16 mouse cellular contexts compared by ENCODE assay signal in genomic region chr5:58825970-58826369, GRCm38 (mm10).
A peak's percentile ranks its signal among the peaks of the same experiment; 100 is the strongest.
DNase-seq lines count a peak whose midpoint lies in the region; ATAC-seq and TF ChIP-seq lines count a peak whose summit lies in the region.
"Had no signal": no experiment of that assay in that cellular context is flagged by ENCODE, and none has a peak within 500 bp of the region (broad histone marks: within the 10 kb centered on the region; RNA-seq: fewer than 3 reads in every experiment).

No protein-coding gene starts in this region.

- TF ChIP-seq EP300 in heart, postnatal 0 days (IDR thresholded peaks at IDR 0.05; ENCODE audit: low read depth): no peak
- TF ChIP-seq EP300 in lung, postnatal 0 days (IDR thresholded peaks at IDR 0.05): no peak

- no peaks in the 10 kb centered on the region for H3K4me1 ChIP-seq in heart, postnatal 0 days (ENCODE audit: control insufficient read depth, insufficient read depth)
- no peaks in the 10 kb centered on the region for H3K4me1 ChIP-seq in heart, embryonic 10.5 days
- no peaks in the 10 kb centered on the region for H3K4me1 ChIP-seq in lung, postnatal 0 days (ENCODE audit: insufficient read depth, low read depth, low read length)
- H3K4me1 ChIP-seq: embryonic facial prominence, embryonic 12.5 days; forebrain, embryonic 13.5 days; limb, embryonic 15.5 days had no signal

- H3K4me3 ChIP-seq in heart, postnatal 0 days (ENCODE audit: low read depth, low read length): no peak overlapping the region
- H3K4me3 ChIP-seq in heart, embryonic 10.5 days: no peak overlapping the region
- no peak overlapping the region for H3K4me3 ChIP-seq in lung, postnatal 0 days (ENCODE audit: low read depth, low read length)
- H3K4me3 ChIP-seq: embryonic facial prominence, embryonic 12.5 days; forebrain, embryonic 13.5 days; limb, embryonic 15.5 days had no signal

- no peak overlapping the region for H3K27ac ChIP-seq in heart, postnatal 0 days (ENCODE audit: low read depth)
- H3K27ac ChIP-seq in heart, embryonic 10.5 days: no peak overlapping the region
- H3K27ac ChIP-seq in lung, postnatal 0 days (ENCODE audit: low read length): no peak overlapping the region
- H3K27ac ChIP-seq: embryonic facial prominence, embryonic 12.5 days; forebrain, embryonic 13.5 days; limb, embryonic 15.5 days had no signal

- 44% methylated on average over 3 of the region's 3 CpGs for WGBS in heart, postnatal 0 days
- 53% methylated on average over 3 of the region's 3 CpGs for WGBS in heart, embryonic 10.5 days
- 42% methylated on average over 3 of the region's 3 CpGs for WGBS in lung, postnatal 0 days

- H3K9ac ChIP-seq in heart, postnatal 0 days (replicated peaks; ENCODE audit: low read depth, low read length): no peak overlapping the region
- no peak overlapping the region for H3K9ac ChIP-seq in lung, postnatal 0 days (replicated peaks; ENCODE audit: low read depth)
- H3K9ac ChIP-seq: embryonic facial prominence, embryonic 12.5 days; forebrain, embryonic 13.5 days; limb, embryonic 15.5 days had no signal

- H3K9me3 ChIP-seq in heart, postnatal 0 days (replicated peaks; ENCODE audit: control insufficient read depth, low read length): no peaks in the 10 kb centered on the region
- no peaks in the 10 kb centered on the region for H3K9me3 ChIP-seq in heart, embryonic 10.5 days
- H3K9me3 ChIP-seq in lung, postnatal 0 days (ENCODE audit: low read length): no peaks in the 10 kb centered on the region
- H3K9me3 ChIP-seq: embryonic facial prominence, embryonic 12.5 days; forebrain, embryonic 13.5 days; limb, embryonic 15.5 days had no signal

- peak; percentile 67 for TF ChIP-seq CTCF in heart, postnatal 0 days (IDR thresholded peaks at IDR 0.05; ENCODE audit: low read depth)
- peak; percentile 51 for TF ChIP-seq CTCF in lung, postnatal 0 days (IDR thresholded peaks at IDR 0.05)

- DNase-seq in heart, postnatal 0 days (ENCODE audit: low spot score): peak; percentile 22
- no peak for DNase-seq in heart, embryonic 10.5 days (ENCODE audit: low spot score)
- peak; percentile 48 for DNase-seq in lung, postnatal 0 days (ENCODE audit: low spot score)
- no peak for DNase-seq in lung, postnatal 14 days
- DNase-seq in adipocyte (ENCODE audit: low spot score): peak; percentile 52
- DNase-seq in retina, postnatal 1 day: peak; percentile 33
- DNase-seq in thymus, adult 18-20 months: no peak
- DNase-seq in spleen, postnatal 4 days (ENCODE audit: low spot score in 2 of 2): no peak
- DNase-seq: heart, adult 11 months; kidney, adult 9 months; lung, postnatal 36 days; right cerebral cortex, postnatal 25 days had no signal

- no peak for ATAC-seq in heart, postnatal 0 days (ENCODE audit: insufficient read depth, low read depth)
- ATAC-seq in lung, postnatal 0 days: no peak
- ATAC-seq: forebrain, embryonic 13.5 days had no signal

- H3K36me3 ChIP-seq in heart, postnatal 0 days (replicated peaks; ENCODE audit: control insufficient read depth, insufficient read depth, low read length): no peaks in the 10 kb centered on the region
- no peaks in the 10 kb centered on the region for H3K36me3 ChIP-seq in heart, embryonic 10.5 days
- H3K36me3 ChIP-seq in lung, postnatal 0 days (ENCODE audit: insufficient read depth, low read length): no peaks in the 10 kb centered on the region
- H3K36me3 ChIP-seq: embryonic facial prominence, embryonic 12.5 days; limb, embryonic 15.5 days had no signal

- no peaks in the 10 kb centered on the region for H3K27me3 ChIP-seq in heart, postnatal 0 days (ENCODE audit: control insufficient read depth, insufficient read depth, low read length)
- no peaks in the 10 kb centered on the region for H3K27me3 ChIP-seq in heart, embryonic 10.5 days (ENCODE audit: insufficient read depth, poor library complexity, severe bottlenecking)
- no peaks in the 10 kb centered on the region for H3K27me3 ChIP-seq in lung, postnatal 0 days (replicated peaks; ENCODE audit: insufficient read depth, low read length)
- H3K27me3 ChIP-seq: CH12.LX; embryonic facial prominence, embryonic 12.5 days; forebrain, embryonic 13.5 days; limb, embryonic 15.5 days had no signal

- H3K4me2 ChIP-seq in heart, postnatal 0 days (ENCODE audit: low read depth, low read length): no peak overlapping the region
- H3K4me2 ChIP-seq in lung, postnatal 0 days (replicated peaks; ENCODE audit: low read depth, low read length): no peak overlapping the region
- H3K4me2 ChIP-seq: embryonic facial prominence, embryonic 12.5 days; forebrain, embryonic 13.5 days; limb, embryonic 15.5 days had no signal

Comparison
In these comparisons a context has a peak if more than half of its experiments do, and no peak if none do; other contexts are left out.
1. DNase-seq: peak in heart, postnatal 0 days (single experiment), lung, postnatal 0 days (single experiment), adipocyte (single experiment) and retina, postnatal 1 day (single experiment); none in heart, embryonic 10.5 days (single experiment), lung, postnatal 14 days (single experiment), thymus, adult 18-20 months (0 of 2) and spleen, postnatal 4 days (0 of 2).